Mouse (Mus musculus): ENCODE measurements around the gene Nlrc5. TPM values are rescaled to one million over a fixed set of nuclear protein-coding genes. Genes with fewer than 3 reads are reported as not detected.
"Not testable (repeated sequence)": the region's sequence is repeated elsewhere in the genome, so short reads cannot be mapped to it uniquely, and the experiment has no call there.

Gene Nlrc5
- polyA plus RNA-seq, 1 experiment from 2014 or later: 0.28 TPM

- no peak overlapping the region for H3K27ac ChIP-seq
- no peak overlapping the region for H3K4me3 ChIP-seq
- H3K4me1 ChIP-seq (replicated peaks): no peaks in the 10 kb centered on the region
- H3K27me3 ChIP-seq: no peaks in the 10 kb centered on the region; the same call in 1 of the 2 replicates
- H3K36me3 ChIP-seq: no peaks in the 10 kb centered on the region
- no peak overlapping the region for H3K4me2 ChIP-seq
- ATAC-seq (replicated peaks; ENCODE audit: insufficient number of reproducible peaks, insufficient read depth, low FRiP score, low read depth): no peak
- WGBS: 82% methylated on average over 1 of the region's 1 CpGs
- no peaks in the 10 kb centered on the region for H3K9me3 ChIP-seq (replicated peaks)
- H3K9ac ChIP-seq: no peak overlapping the region
Measured at GRCm38 (mm10) chr8:94441686-94442085, 7.5 kb downstream of the Nlrc5 start.

GRCm38 (mm10) chr8:94443153-94443552 lies 9.0 kb downstream of the Nlrc5 start:
- 78% methylated on average over 3 of the region's 3 CpGs for WGBS
- Histone ChIP-seq H3K4me1 (replicated peaks) (no peaks in the 10 kb centered on the region), H3K9me3 (replicated peaks) (no peaks in the 10 kb centered on the region), H3K36me3 (no peaks in the 10 kb centered on the region), H3K9ac (no peak overlapping the region), H3K4me3 (no peak overlapping the region), H3K4me2 (no peak overlapping the region), H3K27ac (no peak overlapping the region), H3K27me3 (no peaks in the 10 kb centered on the region; the same call in 1 of the 2 replicates)
- ATAC-seq (replicated peaks; ENCODE audit: insufficient number of reproducible peaks, insufficient read depth, low FRiP score, low read depth): no peak

- Histone ChIP-seq H3K9ac (no peak overlapping the region), H3K4me3 (no peak overlapping the region), H3K4me1 (replicated peaks) (no peaks in the 10 kb centered on the region), H3K9me3 (replicated peaks) (no peaks in the 10 kb centered on the region), H3K27me3 (no peaks in the 10 kb centered on the region; the same call in 1 of the 2 replicates), H3K27ac (no peak overlapping the region), H3K36me3 (no peaks in the 10 kb centered on the region), H3K4me2 (no peak overlapping the region)
- ATAC-seq (replicated peaks; ENCODE audit: insufficient number of reproducible peaks, insufficient read depth, low FRiP score, low read depth): no peak
- WGBS: 69% methylated on average over 2 of the region's 2 CpGs
Measured at GRCm38 (mm10) chr8:94444480-94444879, 10.3 kb downstream of the Nlrc5 start.

GRCm38 (mm10) chr8:94447142-94447541 lies 13.0 kb downstream of the Nlrc5 start:
- H3K4me2 ChIP-seq: no peak overlapping the region
- no peaks in the 10 kb centered on the region for H3K4me1 ChIP-seq (replicated peaks)
- no peaks in the 10 kb centered on the region for H3K9me3 ChIP-seq (replicated peaks)
- WGBS: 79% methylated on average over 3 of the region's 3 CpGs
- ATAC-seq (replicated peaks; ENCODE audit: insufficient number of reproducible peaks, insufficient read depth, low FRiP score, low read depth): no peak
- H3K27ac ChIP-seq: no peak overlapping the region
- no peak overlapping the region for H3K9ac ChIP-seq
- H3K27me3 ChIP-seq: no peaks in the 10 kb centered on the region
- H3K4me3 ChIP-seq: no peak overlapping the region
- no peaks in the 10 kb centered on the region for H3K36me3 ChIP-seq

- Histone ChIP-seq H3K27ac (no peak overlapping the region), H3K4me3 (no peak overlapping the region), H3K4me1 (replicated peaks) (no peaks in the 10 kb centered on the region), H3K4me2 (no peak overlapping the region), H3K27me3 (no peaks in the 10 kb centered on the region), H3K9ac (no peak overlapping the region), H3K9me3 (replicated peaks) (no peaks in the 10 kb centered on the region), H3K36me3 (no peaks in the 10 kb centered on the region)
- WGBS: 75% methylated on average over 7 of the region's 7 CpGs
- ATAC-seq (replicated peaks; ENCODE audit: insufficient number of reproducible peaks, insufficient read depth, low FRiP score, low read depth): no peak
Measured at GRCm38 (mm10) chr8:94447583-94448324, 13.6 kb downstream of the Nlrc5 start.

- not testable (repeated sequence) for H3K4me3 ChIP-seq; H3K9ac ChIP-seq; H3K4me2 ChIP-seq; H3K4me1 ChIP-seq (replicated peaks); H3K27ac ChIP-seq; H3K9me3 ChIP-seq (replicated peaks); H3K36me3 ChIP-seq; H3K27me3 ChIP-seq; ATAC-seq (replicated peaks; ENCODE audit: insufficient number of reproducible peaks, insufficient read depth, low FRiP score, low read depth)
- 84% methylated on average over 15 of the region's 15 CpGs for WGBS
Measured at GRCm38 (mm10) chr8:94452991-94453390, 18.8 kb downstream of the Nlrc5 start.

GRCm38 (mm10) chr8:94453868-94454488 lies 19.8 kb downstream of the Nlrc5 start:
- no peak for ATAC-seq (replicated peaks; ENCODE audit: insufficient number of reproducible peaks, insufficient read depth, low FRiP score, low read depth)
- H3K4me2 ChIP-seq: no peak overlapping the region
- no peaks in the 10 kb centered on the region for H3K27me3 ChIP-seq
- H3K36me3 ChIP-seq: no peaks in the 10 kb centered on the region
- H3K9ac ChIP-seq: no peak overlapping the region
- no peak overlapping the region for H3K4me3 ChIP-seq
- H3K9me3 ChIP-seq (replicated peaks): no peaks in the 10 kb centered on the region
- H3K4me1 ChIP-seq (replicated peaks): no peaks in the 10 kb centered on the region
- WGBS: 69% methylated on average over 6 of the region's 6 CpGs
- H3K27ac ChIP-seq: no peak overlapping the region

GRCm38 (mm10) chr8:94454905-94455304 lies 20.7 kb downstream of the Nlrc5 start:
- Histone ChIP-seq H3K27ac (no peak overlapping the region), H3K4me1 (replicated peaks) (no peaks in the 10 kb centered on the region), H3K27me3 (no peaks in the 10 kb centered on the region), H3K4me2 (no peak overlapping the region), H3K4me3 (no peak overlapping the region), H3K36me3 (no peaks in the 10 kb centered on the region), H3K9ac (no peak overlapping the region), H3K9me3 (replicated peaks) (no peaks in the 10 kb centered on the region)
- WGBS: 75% methylated on average over 5 of the region's 5 CpGs
- no peak for ATAC-seq (replicated peaks; ENCODE audit: insufficient number of reproducible peaks, insufficient read depth, low FRiP score, low read depth)

- WGBS: 74% methylated on average over 5 of the region's 5 CpGs
- no peaks in the 10 kb centered on the region for H3K9me3 ChIP-seq (replicated peaks)
- no peak overlapping the region for H3K4me2 ChIP-seq
- H3K36me3 ChIP-seq: no peaks in the 10 kb centered on the region
- no peak overlapping the region for H3K27ac ChIP-seq
- no peak overlapping the region for H3K4me3 ChIP-seq
- H3K4me1 ChIP-seq (replicated peaks): no peaks in the 10 kb centered on the region
- no peaks in the 10 kb centered on the region for H3K27me3 ChIP-seq
- no peak for ATAC-seq (replicated peaks; ENCODE audit: insufficient number of reproducible peaks, insufficient read depth, low FRiP score, low read depth)
- H3K9ac ChIP-seq: no peak overlapping the region
Measured at GRCm38 (mm10) chr8:94456071-94456470, 21.9 kb downstream of the Nlrc5 start.

GRCm38 (mm10) chr8:94458567-94458966 lies 24.4 kb downstream of the Nlrc5 start:
- no peak overlapping the region for H3K27ac ChIP-seq
- H3K9ac ChIP-seq: no peak overlapping the region
- no peak overlapping the region for H3K4me3 ChIP-seq
- H3K27me3 ChIP-seq: no peaks in the 10 kb centered on the region
- no peaks in the 10 kb centered on the region for H3K4me1 ChIP-seq (replicated peaks)
- no peak for ATAC-seq (replicated peaks; ENCODE audit: insufficient number of reproducible peaks, insufficient read depth, low FRiP score, low read depth)
- no peak overlapping the region for H3K4me2 ChIP-seq
- WGBS: 49% methylated on average over 2 of the region's 2 CpGs
- no peaks in the 10 kb centered on the region for H3K9me3 ChIP-seq (replicated peaks)
- no peaks in the 10 kb centered on the region for H3K36me3 ChIP-seq

GRCm38 (mm10) chr8:94469656-94470055 lies 35.5 kb downstream of the Nlrc5 start:
- Histone ChIP-seq H3K4me2 (no peak overlapping the region), H3K27me3 (no peaks in the 10 kb centered on the region), H3K36me3 (no peaks in the 10 kb centered on the region), H3K4me1 (replicated peaks) (no peaks in the 10 kb centered on the region), H3K4me3 (no peak overlapping the region), H3K9ac (no peak overlapping the region), H3K27ac (no peak overlapping the region), H3K9me3 (replicated peaks) (no peaks in the 10 kb centered on the region)
- no peak for ATAC-seq (replicated peaks; ENCODE audit: insufficient number of reproducible peaks, insufficient read depth, low FRiP score, low read depth)
- WGBS: 62% methylated on average over 5 of the region's 5 CpGs

GRCm38 (mm10) chr8:94470794-94471193 lies 36.6 kb downstream of the Nlrc5 start:
- H3K4me1 ChIP-seq (replicated peaks): no peaks in the 10 kb centered on the region
- no peak overlapping the region for H3K27ac ChIP-seq
- no peaks in the 10 kb centered on the region for H3K27me3 ChIP-seq
- H3K9me3 ChIP-seq (replicated peaks): no peaks in the 10 kb centered on the region
- 68% methylated on average over 2 of the region's 2 CpGs for WGBS
- H3K4me2 ChIP-seq: no peak overlapping the region
- no peak for ATAC-seq (replicated peaks; ENCODE audit: insufficient number of reproducible peaks, insufficient read depth, low FRiP score, low read depth)
- H3K9ac ChIP-seq: no peak overlapping the region
- no peaks in the 10 kb centered on the region for H3K36me3 ChIP-seq
- H3K4me3 ChIP-seq: no peak overlapping the region
